Mouse (Mus musculus): ENCODE measurements around the gene Stpg3.

- no peak for TF ChIP-seq CTCF (IDR thresholded peaks at IDR 0.05; ENCODE audit: low read depth)
- no peak for TF ChIP-seq EP300 (IDR thresholded peaks at IDR 0.05; ENCODE audit: low read depth)
Measured at GRCm38 (mm10) chr2:25167919-25168664, 46.3 kb downstream of the Stpg3 start.

Data from liver, postnatal 0 days (tissue).